Mouse (Mus musculus) hindbrain, postnatal 0 days (tissue): Measurements from ENCODE around the gene Pde4b. TPM values are rescaled to one million over a fixed set of nuclear protein-coding genes. Genes with fewer than 3 reads are reported as not detected.
A peak's percentile ranks its signal among the peaks of the same experiment; 100 is the strongest.

ENCODE experiments used
- ATAC-seq: fragments of 200-750 bp; cut with Nextera tagmentation; 2 replicates; pipeline ENCODE4 v1.8.0; 2017; ENCODE audit warnings: mild to moderate bottlenecking, moderate TSS enrichment, moderate library complexity
- DNase-seq: peaks from one replicate; pipeline ENCODE4 v3.0.0-alpha.2; 2015; ENCODE audit warnings: low spot score
- H3K27ac ChIP-seq: fragments of 300-500 bp; sonication (generic); 2 replicates; pipeline ENCODE4 v1.5.1; 2014; ENCODE audit warnings: mild to moderate bottlenecking
- H3K27me3 ChIP-seq: fragments of 300-500 bp; sonication (generic); 2 replicates; pipeline ENCODE4 v1.6.1; 2014; ENCODE audit warnings: low read length, mixed read lengths; ENCODE audit not compliant: insufficient read depth
- H3K36me3 ChIP-seq: fragments of 300-500 bp; sonication (generic); 2 replicates; pipeline ENCODE4 v1.6.1; 2014; ENCODE audit warnings: low read length, mixed read lengths; ENCODE audit not compliant: insufficient read depth
- H3K4me1 ChIP-seq: fragments of 300-500 bp; sonication (generic); 2 replicates; pipeline ENCODE4 v1.6.1; 2014; ENCODE audit warnings: antibody characterized with exemption, low read length, mixed read lengths; ENCODE audit not compliant: insufficient read depth
- H3K4me2 ChIP-seq: fragments of 300-500 bp; sonication (generic); 2 replicates; pipeline ENCODE4 v1.6.1; 2014; ENCODE audit warnings: low read depth, mild to moderate bottlenecking, low read length, moderate library complexity, mixed read lengths
- H3K4me3 ChIP-seq: fragments of 300-500 bp; sonication (generic); 2 replicates; pipeline ENCODE4 v1.5.1; 2014; ENCODE audit warnings: low read length
- H3K9ac ChIP-seq: fragments of 300-500 bp; sonication (generic); replicated peaks from 2 replicates; pipeline ENCODE4 v1.6.1; 2014; ENCODE audit warnings: mild to moderate bottlenecking, low read length, moderate library complexity, mixed read lengths
- H3K9me3 ChIP-seq: fragments of 300-500 bp; sonication (generic); 2 replicates; pipeline ENCODE4 v1.6.1; 2016; ENCODE audit warnings: low read length, mixed read lengths
- CTCF ChIP-seq: IDR thresholded peaks from 2 replicates; pipeline ENCODE4 v1.5.1; 2016; ENCODE audit warnings: antibody characterized with exemption, control low read depth, low read depth
- WGBS: fragments of 180-500 bp; shearing (Covaris S2); extraction: QIAGEN DNeasy Blood & Tissue Kit; methylation state at CpG from one replicate; pipeline ENCODE4 v1.1.7; 2014; 5-methylcytosine and 5-hydroxymethylcytosine counted together
- polyA plus RNA-seq: library from polyadenylated mRNA; unstranded; fragments of >200 nt; fragmentation: Nextera tagmentation; extraction: Ambion mirVana; gene quantifications from 2 replicates; pipeline ENCODE4 v1.2.1, GENCODE M21; 2015
- total RNA-seq: library from RNA; depleted of rRNA; stranded (reverse); fragments of >200 nt; gene quantifications from 2 replicates; pipeline ENCODE4 v1.2.3, GENCODE M21; 2014; rRNA removed

The Pde4b gene
- total and polyA plus RNA-seq, 2 experiments from 2014 or later: 46.8 to 62.5 TPM

- no peak overlapping the region for H3K4me2 ChIP-seq
- WGBS: 16% methylated on average over 3 of the region's 3 CpGs
- H3K4me1 ChIP-seq: no peaks in the 10 kb centered on the region
- H3K27ac ChIP-seq: no peak overlapping the region
- H3K36me3 ChIP-seq: no peaks in the 10 kb centered on the region
- no peak overlapping the region for H3K9ac ChIP-seq
- no peaks in the 10 kb centered on the region for H3K27me3 ChIP-seq
- DNase-seq: peak; percentile 86
- peak; percentile 43; the same call in 1 of the 2 replicates for ATAC-seq
- no peak overlapping the region for H3K4me3 ChIP-seq
- H3K9me3 ChIP-seq: no peaks in the 10 kb centered on the region
- TF ChIP-seq CTCF: peak; percentile 90
These were observed 569.2 kb downstream of the Pde4b start for GRCm38 (mm10) chr4:102656494-102657036.

Other genes starting within 250 kb of the Pde4b start
- gene B020004J07Rik, start 243.5 kb upstream of the Pde4b start, total RNA-seq: not detected in 2 replicates
- not detected in 2 replicates for gene B020004J07Rik, start 243.5 kb upstream of the Pde4b start, polyA plus RNA-seq
- gene C130073F10Rik, start 193.8 kb upstream of the Pde4b start, total RNA-seq: not detected in 2 replicates
- gene C130073F10Rik, start 193.8 kb upstream of the Pde4b start, polyA plus RNA-seq: not detected in 2 replicates
- gene Gm12800, start 178.4 kb upstream of the Pde4b start, total RNA-seq: not detected in 2 replicates
- gene Gm12800, start 178.4 kb upstream of the Pde4b start, polyA plus RNA-seq: not detected in 2 replicates
- not detected in 2 replicates for gene Gm12794, start 147.1 kb upstream of the Pde4b start, total RNA-seq
- not detected in 2 replicates for gene Gm12794, start 147.1 kb upstream of the Pde4b start, polyA plus RNA-seq
- not detected in 2 replicates for gene Gm12790, start 106.5 kb upstream of the Pde4b start, total RNA-seq
- not detected in 2 replicates for gene Gm12790, start 106.5 kb upstream of the Pde4b start, polyA plus RNA-seq
- not detected in 2 replicates for gene Gm12789, start 100.9 kb upstream of the Pde4b start, total RNA-seq
- not detected in 2 replicates for gene Gm12789, start 100.9 kb upstream of the Pde4b start, polyA plus RNA-seq